Mouse (Mus musculus) large intestine, adult 2 months (tissue): ENCODE measurements around the gene Wdr74. TPM values are rescaled to one million over a fixed set of nuclear protein-coding genes. Genes with fewer than 3 reads are reported as not detected.
A peak's percentile ranks its signal among the peaks of the same experiment; 100 is the strongest.
"Not testable (repeated sequence)": the region's sequence is repeated elsewhere in the genome, so short reads cannot be mapped to it uniquely, and the experiment has no call there.

Experiments
- DNase-seq: peaks from one replicate; pipeline ENCODE4 v3.0.0-alpha.2; 2012; ENCODE audit warnings: low read depth, low spot score
- WGBS: fragments of 180-500 bp; shearing (Covaris S2); methylation state at CpG from one replicate; pipeline ENCODE4 v1.1.7; 2018; 5-methylcytosine and 5-hydroxymethylcytosine counted together
- polyA plus RNA-seq: library from polyadenylated mRNA; depleted of rRNA; stranded (reverse); fragments of >200 nt; gene quantifications from 2 replicates; pipeline ENCODE4 v1.2.3, GENCODE M21; 2012

The Wdr74 gene
- polyA plus RNA-seq, 1 experiment: 39.9 TPM

- no peak for DNase-seq
- WGBS: 74% methylated on average over 10 of the region's 10 CpGs
Measured at GRCm38 (mm10) chr19:8714653-8715481, 20.8 kb upstream of the Wdr74 start.

GRCm38 (mm10) chr19:8715868-8716766, 19.5 kb upstream of the Wdr74 start:
- no peak for DNase-seq
- WGBS: 91% methylated on average over 10 of the region's 10 CpGs

GRCm38 (mm10) chr19:8716767-8717475, 18.7 kb upstream of the Wdr74 start:
- no peak for DNase-seq
- WGBS: 74% methylated on average over 10 of the region's 10 CpGs

- 55% methylated on average over 3 of the region's 3 CpGs for WGBS
- DNase-seq: no peak
Measured at GRCm38 (mm10) chr19:8718357-8718756, 17.3 kb upstream of the Wdr74 start.

GRCm38 (mm10) chr19:8719037-8719436, 16.6 kb upstream of the Wdr74 start:
- not testable (repeated sequence) for DNase-seq

GRCm38 (mm10) chr19:8721378-8721777, 14.2 kb upstream of the Wdr74 start:
- WGBS: 43% methylated on average over 1 of the region's 1 CpGs
- no peak for DNase-seq

- DNase-seq: no peak
- WGBS: 28% methylated on average over 4 of the region's 4 CpGs
Measured at GRCm38 (mm10) chr19:8722021-8722420, 13.6 kb upstream of the Wdr74 start.

GRCm38 (mm10) chr19:8722559-8722906, 13.1 kb upstream of the Wdr74 start:
- under 1% methylated on average over 5 of the region's 5 CpGs for WGBS
- no peak for DNase-seq

GRCm38 (mm10) chr19:8722907-8723573, 12.6 kb upstream of the Wdr74 start, which contains the start of gene Slc3a2:
Gene Slc3a2 (minus strand): TSS chr19:8723369.
- DNase-seq: peak; percentile 95
- WGBS: under 1% methylated on average over 50 of the region's 50 CpGs

- no peak for DNase-seq
- under 1% methylated on average over 20 of the region's 20 CpGs for WGBS
Measured at GRCm38 (mm10) chr19:8723574-8724346, 11.9 kb upstream of the Wdr74 start.

GRCm38 (mm10) chr19:8724392-8724791, 11.2 kb upstream of the Wdr74 start:
- DNase-seq: no peak
- 2% methylated on average over 2 of the region's 2 CpGs for WGBS

GRCm38 (mm10) chr19:8725081-8725613, 10.5 kb upstream of the Wdr74 start:
- no peak for DNase-seq
- whole genome bisulfite sequencing: 31% methylated on average over 4 of the region's 4 CpGs

GRCm38 (mm10) chr19:8726609-8727390, 8.8 kb upstream of the Wdr74 start:
- 46% methylated on average over 3 of the region's 3 CpGs for WGBS
- no peak for DNase-seq

- WGBS: 27% methylated on average over 5 of the region's 5 CpGs
- no peak for DNase-seq
Measured at GRCm38 (mm10) chr19:8727495-8728114, 8.0 kb upstream of the Wdr74 start.

GRCm38 (mm10) chr19:8728335-8729099, 7.1 kb upstream of the Wdr74 start:
- WGBS: 45% methylated on average over 3 of the region's 3 CpGs

GRCm38 (mm10) chr19:8734334-8734733, 1.3 kb upstream of the Wdr74 start:
- DNase-seq: no peak
- 74% methylated on average over 3 of the region's 3 CpGs for WGBS

More at GRCm38 (mm10) chr19:8728335-8729099, 7.1 kb upstream of the Wdr74 start:
- DNase-seq: not testable (repeated sequence)

GRCm38 (mm10) chr19:8736160-8736467, 487 bp downstream of the Wdr74 start:
- WGBS: under 1% methylated on average over 11 of the region's 11 CpGs
- no peak for DNase-seq
